In the genomic region with DNA sequence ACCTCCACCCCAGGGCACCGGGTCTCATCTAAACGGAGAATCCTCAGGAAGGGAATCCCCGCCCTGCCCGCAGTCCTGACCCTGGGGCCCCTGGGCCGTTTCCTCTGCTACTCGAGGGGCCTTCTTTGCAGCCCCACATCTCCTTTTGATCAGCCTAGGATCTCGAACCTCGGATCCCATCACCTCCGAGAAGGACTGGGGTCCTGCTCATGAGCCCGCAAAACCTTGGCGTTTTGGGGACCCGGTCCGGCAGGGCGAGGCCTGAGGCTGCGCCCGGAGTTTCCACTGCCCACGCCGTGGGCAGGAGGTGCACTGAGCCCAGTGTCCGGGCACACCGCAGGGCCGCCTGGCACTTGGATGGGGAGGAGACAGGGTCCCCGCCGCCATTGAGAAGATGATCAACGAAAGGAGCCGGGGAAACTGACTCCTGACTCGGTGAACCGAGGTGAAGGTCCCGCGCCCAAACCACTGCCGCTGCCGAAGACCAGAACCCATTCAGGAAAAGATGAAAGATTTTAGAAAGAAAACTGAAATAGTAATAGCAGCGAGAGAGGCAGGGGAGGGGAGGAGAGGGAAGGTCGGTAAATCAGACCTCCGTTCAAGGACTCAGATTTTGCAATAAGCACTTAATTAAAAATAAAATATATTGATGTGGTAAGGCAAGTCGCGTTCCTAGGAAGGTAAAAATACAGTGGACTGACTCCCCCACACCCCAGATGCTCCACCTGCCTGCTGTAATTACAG, we compare ENCODE assay signal across 8 mouse cellular contexts.
DNase-seq lines count a peak whose midpoint lies in the region; ATAC-seq and TF ChIP-seq lines count a peak whose summit lies in the region.

No protein-coding gene starts in this region.

- H3K4me2 ChIP-seq in kidney, embryonic 14.5 days (replicated peaks; ENCODE audit: low read depth, low read length), result peak overlapping the region; percentile 46
- H3K4me2 ChIP-seq in hindbrain, embryonic 12.5 days (replicated peaks), result peak overlapping the region; percentile 64
- peak overlapping the region; percentile 67 for H3K4me2 ChIP-seq in lung, embryonic 14.5 days
- H3K4me2 ChIP-seq in stomach, embryonic 16.5 days (ENCODE audit: low read depth, low read length), result peak overlapping the region; percentile 50

- H3K9ac ChIP-seq in kidney, embryonic 14.5 days (ENCODE audit: low read depth, low read length), result peak overlapping the region; percentile 44
- H3K9ac ChIP-seq in hindbrain, embryonic 12.5 days, result peak overlapping the region; percentile 62
- H3K9ac ChIP-seq in lung, embryonic 14.5 days, result peak overlapping the region; percentile 34
- H3K9ac ChIP-seq in stomach, embryonic 16.5 days (ENCODE audit: low read length), result 0 out of 2 replicates have a peak overlapping the region, but pooled peaks have one; percentile 0

- peak; percentile 43; the same call in 1 of the 2 replicates for ATAC-seq in kidney, embryonic 14.5 days (ENCODE audit: low FRiP score, low TSS enrichment)
- peak; percentile 22; the same call in 1 of the 2 replicates for ATAC-seq in common myeloid progenitor, adult 5-6 weeks (replicated peaks; ENCODE audit: low read depth, poor library complexity, severe bottlenecking)
- no peak for ATAC-seq in hindbrain, embryonic 12.5 days (ENCODE audit: low FRiP score)
- no peak for ATAC-seq in lung, embryonic 14.5 days (ENCODE audit: insufficient read depth)
- no peak for ATAC-seq in stomach, embryonic 16.5 days (ENCODE audit: insufficient read depth, low FRiP score)

- no peak overlapping the region for H3K27ac ChIP-seq in kidney, embryonic 14.5 days (ENCODE audit: low read depth, low read length)
- H3K27ac ChIP-seq in hindbrain, embryonic 12.5 days, result peak overlapping the region; percentile 85
- H3K27ac ChIP-seq in lung, embryonic 14.5 days (ENCODE audit: low read depth), result no peak overlapping the region
- H3K27ac ChIP-seq in stomach, embryonic 16.5 days (ENCODE audit: low read length), result no peak overlapping the region

- H3K27me3 ChIP-seq in kidney, embryonic 14.5 days (ENCODE audit: control insufficient read depth, insufficient read depth, low read length), result peaks cover 20% of the 10 kb centered on the region
- peaks cover 10% of the 10 kb centered on the region; the same call in 1 of the 2 replicates for H3K27me3 ChIP-seq in hindbrain, embryonic 12.5 days
- H3K27me3 ChIP-seq in lung, embryonic 14.5 days (ENCODE audit: insufficient read depth, low read length), result peaks cover 23% of the 10 kb centered on the region
- peaks cover 8% of the 10 kb centered on the region; the same call in 1 of the 2 replicates for H3K27me3 ChIP-seq in stomach, embryonic 16.5 days (ENCODE audit: control insufficient read depth, insufficient read depth, low read length)

- no peak for TF ChIP-seq CTCF in lung, embryonic 14.5 days (IDR thresholded peaks at IDR 0.05; ENCODE audit: low read depth)

- no peak for DNase-seq in kidney, adult 9 months
- DNase-seq in lung, embryonic 14.5 days, result no peak
- no peak for DNase-seq in frontal cortex, adult 2 months (ENCODE audit: extremely low spot score in 1 of 2, low spot score in 1 of 2)
- DNase-seq in thymus, postnatal 25 days, result no peak

- peaks cover 5% of the 10 kb centered on the region; the same call in 1 of the 2 replicates for H3K4me1 ChIP-seq in kidney, embryonic 14.5 days (ENCODE audit: control insufficient read depth, insufficient read depth, low read length)
- peaks cover 24% of the 10 kb centered on the region for H3K4me1 ChIP-seq in hindbrain, embryonic 12.5 days
- H3K4me1 ChIP-seq in lung, embryonic 14.5 days (ENCODE audit: insufficient read depth), result no peaks in the 10 kb centered on the region; the same call in 1 of the 2 replicates
- no peaks in the 10 kb centered on the region for H3K4me1 ChIP-seq in stomach, embryonic 16.5 days (ENCODE audit: control insufficient read depth, insufficient read depth, low read length)

- no peaks in the 10 kb centered on the region for H3K36me3 ChIP-seq in kidney, embryonic 14.5 days (ENCODE audit: control insufficient read depth, insufficient read depth, low read length)
- no peaks in the 10 kb centered on the region for H3K36me3 ChIP-seq in hindbrain, embryonic 12.5 days
- H3K36me3 ChIP-seq in lung, embryonic 14.5 days (ENCODE audit: insufficient read depth), result no peaks in the 10 kb centered on the region
- H3K36me3 ChIP-seq in stomach, embryonic 16.5 days (ENCODE audit: control insufficient read depth, insufficient read depth, low read length), result no peaks in the 10 kb centered on the region

- 2% methylated on average over 36 of the region's 36 CpGs for WGBS in kidney, embryonic 14.5 days
- 2% methylated on average over 36 of the region's 36 CpGs for WGBS in hindbrain, embryonic 12.5 days
- 2% methylated on average over 36 of the region's 36 CpGs for WGBS in lung, embryonic 14.5 days
- WGBS in stomach, embryonic 16.5 days, result 5% methylated on average over 36 of the region's 36 CpGs

- H3K4me3 ChIP-seq in kidney, embryonic 14.5 days (ENCODE audit: low read length), result peak overlapping the region; percentile 42
- H3K4me3 ChIP-seq in hindbrain, embryonic 12.5 days, result peak overlapping the region; percentile 42
- H3K4me3 ChIP-seq in lung, embryonic 14.5 days (ENCODE audit: low read depth, low read length), result peak overlapping the region; percentile 30
- H3K4me3 ChIP-seq in stomach, embryonic 16.5 days (replicated peaks; ENCODE audit: low read length), result peak overlapping the region; percentile 40

- no peaks in the 10 kb centered on the region for H3K9me3 ChIP-seq in kidney, embryonic 14.5 days (ENCODE audit: control insufficient read depth, low read length)
- H3K9me3 ChIP-seq in hindbrain, embryonic 12.5 days (replicated peaks), result no peaks in the 10 kb centered on the region
- no peaks in the 10 kb centered on the region for H3K9me3 ChIP-seq in lung, embryonic 14.5 days (ENCODE audit: low read depth, low read length)
- H3K9me3 ChIP-seq in stomach, embryonic 16.5 days (replicated peaks; ENCODE audit: control insufficient read depth, low read length), result no peaks in the 10 kb centered on the region

Comparison
In these comparisons a context has a peak if more than half of its experiments do, and no peak if none do; other contexts are left out.
1. ATAC-seq: peak in kidney, embryonic 14.5 days (single experiment) and common myeloid progenitor, adult 5-6 weeks (single experiment); none in hindbrain, embryonic 12.5 days (single experiment), lung, embryonic 14.5 days (single experiment) and stomach, embryonic 16.5 days (single experiment).
2. H3K9ac ChIP-seq: peak in every context shown above with its lines; median percentile 62 in hindbrain, embryonic 12.5 days; 44 in kidney, embryonic 14.5 days; 34 in lung, embryonic 14.5 days; 0 in stomach, embryonic 16.5 days.
3. Peak in every context shown above with its lines, with median percentiles within 50 percentile points of each other: H3K4me2 ChIP-seq and H3K4me3 ChIP-seq.